Mouse (Mus musculus) bone marrow, adult 2 months (tissue): Measurements from ENCODE around the gene Entpd8.

Experiments used
- CTCF ChIP-seq: fragments of 200-500 bp; IDR thresholded peaks from 2 replicates; pipeline ENCODE4 v1.5.1; 2011; ENCODE audit warnings: low read length, control low read depth; ENCODE audit not compliant: control insufficient read depth, insufficient read depth
- POLR2A ChIP-seq: fragments of 200-500 bp; IDR thresholded peaks from 2 replicates; pipeline ENCODE4 v1.6.1; 2011; ENCODE audit warnings: low read depth, mild to moderate bottlenecking, control low read depth, low read length, borderline replicate concordance; ENCODE audit not compliant: control insufficient read depth

DNA sequence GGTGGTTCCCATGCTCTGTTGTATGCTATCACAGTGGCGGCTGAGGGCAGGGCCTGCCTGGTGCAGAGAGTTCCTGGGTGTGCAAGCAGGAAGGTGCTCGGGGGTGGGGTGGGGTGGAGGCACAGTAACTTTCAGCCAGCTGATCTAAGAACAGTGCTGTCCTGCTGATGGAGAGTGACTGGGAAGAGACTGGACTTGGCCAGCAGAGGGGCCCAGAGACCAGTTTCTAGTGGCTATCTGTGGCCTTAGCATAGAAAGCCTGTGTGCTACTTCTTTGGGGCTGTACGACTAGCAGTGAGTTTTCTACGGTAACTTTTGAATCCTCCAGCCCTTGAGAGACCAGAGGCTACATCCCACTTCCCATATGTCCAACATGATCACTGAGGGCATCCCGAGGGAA lies 18.9 kb downstream of the Entpd8 start:
- TF ChIP-seq POLR2A (no peak), CTCF (0 out of 2 replicates have a peak, but pooled peaks have one; percentile 5)
